Mouse (Mus musculus): ENCODE results near the gene Ccnb2. TPM values are rescaled to one million over a fixed set of nuclear protein-coding genes. Genes with fewer than 3 reads are reported as not detected.

Ccnb2 gene
- polyA plus RNA-seq, 1 experiment from 2014 or later: 234 TPM

- H3K36me3 ChIP-seq (replicated peaks): peaks cover 15% of the 10 kb centered on the region
- no peaks in the 10 kb centered on the region for H3K9me3 ChIP-seq
- no peak overlapping the region for H3K27ac ChIP-seq
- no peak overlapping the region for H3K4me3 ChIP-seq
- peaks cover 4% of the 10 kb centered on the region for H3K4me1 ChIP-seq
- H3K27me3 ChIP-seq (ENCODE audit: poor library complexity, severe bottlenecking): no peaks in the 10 kb centered on the region
- WGBS: 94% methylated on average over 2 of the region's 2 CpGs
- DNase-seq (ENCODE audit: extremely low spot score, low spot score): no peak
Observed at GRCm38 (mm10) chr9:70396083-70396482, 25.3 kb downstream of the Ccnb2 start.

- 83% methylated on average over 12 of the region's 12 CpGs for WGBS
- H3K27me3 ChIP-seq (ENCODE audit: poor library complexity, severe bottlenecking): no peaks in the 10 kb centered on the region
- no peak overlapping the region for H3K27ac ChIP-seq
- DNase-seq (ENCODE audit: extremely low spot score, low spot score): no peak
- H3K4me1 ChIP-seq: peaks cover 4% of the 10 kb centered on the region
- H3K4me3 ChIP-seq: no peak overlapping the region
- H3K9me3 ChIP-seq: no peaks in the 10 kb centered on the region
- H3K36me3 ChIP-seq (replicated peaks): peaks cover 15% of the 10 kb centered on the region
Observed at GRCm38 (mm10) chr9:70395617-70396016, 25.7 kb downstream of the Ccnb2 start.

GRCm38 (mm10) chr9:70392563-70392907 is 28.8 kb downstream of the Ccnb2 start:
- WGBS: 37% methylated on average over 6 of the region's 6 CpGs
- H3K9me3 ChIP-seq: no peaks in the 10 kb centered on the region
- H3K27ac ChIP-seq: no peak overlapping the region
- H3K36me3 ChIP-seq (replicated peaks): peaks cover 8% of the 10 kb centered on the region
- H3K4me1 ChIP-seq: peaks cover 4% of the 10 kb centered on the region
- peak; percentile 20 for DNase-seq (ENCODE audit: extremely low spot score, low spot score)
- no peaks in the 10 kb centered on the region for H3K27me3 ChIP-seq (ENCODE audit: poor library complexity, severe bottlenecking)
- H3K4me3 ChIP-seq: no peak overlapping the region

DNA sequence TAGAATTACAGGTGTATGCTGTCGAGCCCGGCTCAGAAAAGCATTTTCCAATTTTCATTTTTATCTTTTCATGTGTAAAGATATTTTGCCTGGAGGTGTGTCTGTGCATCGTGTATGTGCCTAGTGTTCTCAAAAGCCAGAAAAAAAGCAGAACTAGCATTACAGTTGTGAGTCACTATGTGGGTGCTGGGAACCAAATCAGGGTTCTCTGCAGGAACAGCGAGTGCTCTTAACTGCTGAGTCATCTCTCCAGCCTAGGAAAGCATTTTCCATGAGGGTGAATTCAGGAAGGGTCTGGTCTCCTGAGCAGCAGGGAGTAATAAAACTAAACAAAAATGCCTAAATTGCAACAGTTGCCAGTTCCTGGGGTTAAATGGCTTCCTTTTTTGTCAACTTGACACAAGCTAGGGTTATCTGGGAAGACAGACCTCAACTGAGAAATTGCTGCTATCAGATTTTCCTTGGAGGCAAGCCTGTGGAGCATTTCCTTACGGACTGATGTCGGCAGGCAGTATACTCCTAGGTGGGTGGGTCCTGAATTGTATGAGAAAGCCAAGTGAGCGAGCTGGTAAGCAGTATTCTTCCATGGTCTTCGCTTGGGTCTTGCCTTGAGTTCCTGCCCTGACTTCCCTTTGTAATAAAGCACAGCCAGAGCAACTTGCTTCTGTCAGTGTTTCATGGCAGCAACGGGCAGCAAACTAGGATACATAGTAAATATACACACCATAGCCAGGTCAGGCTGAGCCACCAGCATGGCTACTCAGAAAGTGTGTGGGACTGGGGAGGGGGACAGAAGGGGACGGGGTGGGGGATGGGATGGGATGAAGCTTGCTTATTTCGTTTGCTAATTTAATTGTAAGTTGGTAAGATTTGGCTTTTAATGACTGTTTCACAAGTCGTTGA is 29.4 kb downstream of the Ccnb2 start:
- peaks cover 4% of the 10 kb centered on the region for H3K4me1 ChIP-seq
- H3K36me3 ChIP-seq (replicated peaks): peaks cover 8% of the 10 kb centered on the region
- no peak overlapping the region for H3K4me3 ChIP-seq
- DNase-seq (ENCODE audit: extremely low spot score, low spot score): no peak
- H3K27me3 ChIP-seq (ENCODE audit: poor library complexity, severe bottlenecking): no peaks in the 10 kb centered on the region
- H3K27ac ChIP-seq: no peak overlapping the region
- no peaks in the 10 kb centered on the region for H3K9me3 ChIP-seq
- WGBS: 83% methylated on average over 12 of the region's 12 CpGs

- WGBS: 95% methylated on average over 5 of the region's 5 CpGs
- no peaks in the 10 kb centered on the region for H3K27me3 ChIP-seq (ENCODE audit: poor library complexity, severe bottlenecking)
Observed at GRCm38 (mm10) chr9:70391042-70391441, 30.3 kb downstream of the Ccnb2 start.

GRCm38 (mm10) chr9:70389548-70389947 is 31.8 kb downstream of the Ccnb2 start:
- Histone ChIP-seq H3K4me3 (no peak overlapping the region), H3K9me3 (no peaks in the 10 kb centered on the region), H3K27ac (no peak overlapping the region), H3K36me3 (replicated peaks) (peaks cover 4% of the 10 kb centered on the region; the same call in 1 of the 2 replicates), H3K4me1 (peaks cover 4% of the 10 kb centered on the region), H3K27me3 (ENCODE audit: poor library complexity, severe bottlenecking) (no peaks in the 10 kb centered on the region)
- DNase-seq (ENCODE audit: extremely low spot score, low spot score): no peak
- WGBS: 98% methylated on average over 3 of the region's 3 CpGs

More at GRCm38 (mm10) chr9:70391042-70391441, 30.3 kb downstream of the Ccnb2 start:
- Histone ChIP-seq H3K36me3 (replicated peaks) (peaks cover 5% of the 10 kb centered on the region), H3K27ac (no peak overlapping the region), H3K4me3 (no peak overlapping the region), H3K4me1 (peaks cover 4% of the 10 kb centered on the region), H3K9me3 (no peaks in the 10 kb centered on the region)
- no peak for DNase-seq (ENCODE audit: extremely low spot score, low spot score)

DNA sequence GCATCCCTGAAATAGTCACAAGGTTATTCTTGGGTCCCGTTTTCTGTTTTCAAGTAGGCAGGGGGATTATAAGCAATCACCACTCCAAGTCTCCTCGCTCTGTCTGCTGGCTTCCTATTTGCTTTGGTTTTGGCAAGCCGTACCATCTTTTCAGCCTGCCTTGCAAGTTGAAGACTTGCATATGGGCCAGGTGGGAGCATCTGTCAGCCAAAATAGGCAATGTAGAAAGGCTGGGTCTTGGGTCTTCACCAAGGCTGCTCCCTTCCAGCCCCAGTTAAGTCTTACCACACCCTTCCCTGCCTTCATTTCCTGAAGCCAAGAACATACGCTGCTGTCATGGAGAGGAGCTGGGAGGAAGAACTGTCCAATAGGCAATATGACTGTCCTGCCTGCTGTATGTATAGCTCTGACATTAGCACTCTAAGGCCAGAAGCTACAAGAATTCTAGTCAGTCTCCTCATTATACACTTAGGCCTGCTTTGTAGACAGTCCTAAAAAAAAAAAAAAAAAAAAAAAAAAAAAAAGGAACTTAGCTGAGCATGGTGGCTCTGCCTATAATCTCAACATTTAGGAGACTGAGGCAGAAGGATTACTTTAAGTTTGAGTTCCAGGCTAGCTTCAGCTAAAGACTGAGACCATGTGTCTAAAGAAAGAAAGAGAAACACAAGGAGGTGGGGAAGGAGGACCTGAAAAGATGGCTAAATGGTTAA is 33.8 kb downstream of the Ccnb2 start:
- H3K27ac ChIP-seq: no peak overlapping the region

DNA sequence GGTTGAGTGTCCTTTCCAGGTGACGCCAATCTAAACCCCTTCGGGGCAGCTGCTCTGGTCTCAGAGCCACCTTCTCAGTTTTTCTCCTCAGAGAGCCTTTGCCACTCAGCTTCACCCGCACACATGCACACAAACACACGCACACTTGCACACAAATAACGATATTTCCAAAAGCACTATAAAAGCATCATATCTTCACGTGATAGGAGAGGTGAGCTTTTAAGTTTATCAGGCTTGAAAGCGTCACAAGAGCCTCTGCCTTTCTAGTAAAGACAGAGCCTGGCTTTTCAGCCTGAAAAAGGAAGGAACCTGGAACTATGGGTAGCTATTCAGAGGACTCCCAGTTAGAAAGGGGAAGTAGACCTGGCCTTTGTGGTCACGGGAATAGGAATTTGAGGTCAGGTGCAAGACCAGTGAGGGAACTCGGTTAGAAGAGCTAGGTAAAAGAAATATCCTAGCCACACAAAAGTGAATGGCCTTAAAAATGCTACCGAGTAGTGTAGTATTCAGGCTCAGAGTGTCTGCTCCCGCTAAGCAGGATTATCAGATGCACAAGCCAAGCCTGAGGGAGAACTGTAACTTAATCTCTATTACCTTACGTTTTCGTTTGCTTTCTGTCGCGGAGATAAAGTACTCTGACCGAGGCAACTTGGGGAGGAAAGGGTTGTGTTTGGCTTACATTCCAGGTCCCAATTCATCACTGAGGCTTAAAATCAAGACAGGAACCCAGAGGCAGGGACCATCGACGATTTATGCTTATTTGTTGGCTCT is 36.2 kb downstream of the Ccnb2 start:
- WGBS: 87% methylated on average over 18 of the region's 18 CpGs
- H3K27ac ChIP-seq: no peak overlapping the region
- no peaks in the 10 kb centered on the region for H3K4me1 ChIP-seq
- no peaks in the 10 kb centered on the region for H3K9me3 ChIP-seq
- H3K4me3 ChIP-seq: no peak overlapping the region
- no peaks in the 10 kb centered on the region for H3K27me3 ChIP-seq (ENCODE audit: poor library complexity, severe bottlenecking)
- DNase-seq (ENCODE audit: extremely low spot score, low spot score): no peak
- H3K36me3 ChIP-seq (replicated peaks): peaks cover 11% of the 10 kb centered on the region

More for the DNA sequence above, 33.8 kb downstream of the Ccnb2 start:
- peaks cover 11% of the 10 kb centered on the region for H3K36me3 ChIP-seq (replicated peaks)
- 90% methylated on average over 4 of the region's 4 CpGs for WGBS
- no peak overlapping the region for H3K4me3 ChIP-seq
- no peaks in the 10 kb centered on the region for H3K27me3 ChIP-seq (ENCODE audit: poor library complexity, severe bottlenecking)
- no peaks in the 10 kb centered on the region for H3K9me3 ChIP-seq
- no peak for DNase-seq (ENCODE audit: extremely low spot score, low spot score)
- peaks cover 4% of the 10 kb centered on the region for H3K4me1 ChIP-seq

GRCm38 (mm10) chr9:70384494-70384893 is 36.9 kb downstream of the Ccnb2 start:
- H3K36me3 ChIP-seq (replicated peaks): peaks cover 11% of the 10 kb centered on the region
- WGBS: 96% methylated on average over 4 of the region's 4 CpGs
- H3K9me3 ChIP-seq: no peaks in the 10 kb centered on the region
- no peaks in the 10 kb centered on the region for H3K4me1 ChIP-seq
- no peak for DNase-seq (ENCODE audit: extremely low spot score, low spot score)
- no peak overlapping the region for H3K27ac ChIP-seq
- H3K27me3 ChIP-seq (ENCODE audit: poor library complexity, severe bottlenecking): no peaks in the 10 kb centered on the region
- no peak overlapping the region for H3K4me3 ChIP-seq

DNA sequence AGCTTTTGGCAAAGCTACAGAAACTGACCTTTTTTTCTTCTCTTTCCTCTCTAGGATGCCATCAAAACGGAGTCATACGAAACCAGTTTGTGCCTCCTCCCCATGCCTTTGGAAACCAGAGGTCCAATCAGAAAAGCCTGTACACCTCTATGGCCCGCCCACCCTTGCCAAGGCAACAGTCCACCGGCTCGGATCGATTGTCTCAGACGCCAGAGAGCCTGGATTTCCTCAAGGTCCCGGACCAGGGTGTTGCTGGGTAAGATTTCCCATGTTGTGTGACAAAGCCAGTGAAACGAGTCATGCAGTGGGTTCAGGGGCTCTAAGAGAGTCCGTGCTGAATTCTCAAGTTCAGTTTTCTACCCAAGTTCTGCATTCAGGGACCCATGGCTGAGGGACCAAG is 37.6 kb downstream of the Ccnb2 start:
- Histone ChIP-seq H3K4me1 (no peaks in the 10 kb centered on the region), H3K9me3 (no peaks in the 10 kb centered on the region), H3K27ac (no peak overlapping the region), H3K36me3 (replicated peaks) (peaks cover 15% of the 10 kb centered on the region), H3K27me3 (ENCODE audit: poor library complexity, severe bottlenecking) (no peaks in the 10 kb centered on the region), H3K4me3 (no peak overlapping the region)
- WGBS: 79% methylated on average over 10 of the region's 10 CpGs
- DNase-seq (ENCODE audit: extremely low spot score, low spot score): no peak

DNA sequence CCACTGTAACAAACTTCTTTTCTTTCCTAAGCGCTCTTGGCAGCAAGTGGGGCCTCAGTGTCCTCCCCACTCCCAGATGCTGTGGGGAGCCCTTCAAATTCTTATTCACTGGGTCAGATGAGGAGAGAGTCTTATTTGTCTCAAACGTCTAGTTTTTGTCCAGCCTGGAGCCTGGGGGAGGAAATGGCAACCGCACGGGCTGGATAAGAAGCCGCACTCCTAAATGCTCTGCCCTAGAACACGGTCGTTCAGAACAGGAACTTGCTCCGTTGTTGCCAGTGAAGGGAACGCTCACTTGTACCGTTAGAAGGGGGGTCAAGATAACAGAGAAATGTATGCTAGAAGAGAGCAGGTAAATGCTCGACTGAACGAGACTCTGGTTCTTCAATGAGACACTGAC is 39.3 kb downstream of the Ccnb2 start:
- DNase-seq (ENCODE audit: extremely low spot score, low spot score): no peak
- no peaks in the 10 kb centered on the region for H3K9me3 ChIP-seq
- 89% methylated on average over 12 of the region's 12 CpGs for WGBS
- H3K4me1 ChIP-seq: no peaks in the 10 kb centered on the region
- H3K27me3 ChIP-seq (ENCODE audit: poor library complexity, severe bottlenecking): no peaks in the 10 kb centered on the region
- H3K4me3 ChIP-seq: no peak overlapping the region
- peaks cover 32% of the 10 kb centered on the region for H3K36me3 ChIP-seq (replicated peaks)
- H3K27ac ChIP-seq: no peak overlapping the region

DNA sequence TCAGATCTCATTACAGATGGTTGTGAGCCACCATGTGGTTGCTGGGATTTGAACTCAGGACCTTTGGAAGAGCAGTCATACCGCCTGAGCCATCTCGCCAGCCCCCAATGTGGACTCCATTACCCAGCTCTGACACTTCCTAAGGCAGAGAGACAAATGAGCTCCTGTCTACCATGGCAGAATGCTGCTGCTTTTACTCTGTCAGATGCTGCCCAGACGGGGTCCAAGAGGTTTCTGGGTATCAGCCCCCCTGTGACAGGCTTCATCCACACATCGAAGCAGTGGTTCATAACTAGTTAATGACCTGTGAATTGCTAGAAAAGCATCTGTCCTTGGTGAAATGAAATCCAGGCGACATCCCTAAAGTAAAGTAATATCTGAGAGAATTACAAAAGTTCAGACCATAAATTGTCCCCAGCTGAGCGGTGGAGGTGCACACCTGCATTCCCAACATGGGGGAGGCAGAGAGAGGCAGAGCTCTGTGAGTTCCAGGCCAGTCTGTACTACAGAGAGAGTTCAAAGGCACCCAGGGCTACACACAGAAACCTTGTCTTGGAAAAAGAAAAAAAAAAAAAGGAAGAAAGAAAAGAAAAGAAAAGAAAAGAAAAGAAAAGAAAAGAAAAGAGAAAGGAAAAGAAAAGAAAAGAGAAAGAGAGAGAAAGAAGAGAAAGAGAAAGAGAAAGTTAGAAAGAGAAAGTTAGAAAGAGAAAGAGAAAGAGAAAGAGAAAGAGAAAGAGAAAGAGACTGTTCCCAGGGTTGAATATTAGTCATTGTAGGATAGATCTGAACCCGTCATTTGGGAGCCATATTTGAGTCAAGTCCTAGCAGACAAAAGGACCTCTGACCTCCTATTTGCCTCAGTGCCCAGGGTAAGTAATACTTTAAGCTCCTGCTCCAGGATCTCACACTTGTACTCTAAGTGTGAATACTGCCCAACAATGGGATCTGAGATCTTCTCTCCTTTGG is 41.6 kb downstream of the Ccnb2 start:
- no peaks in the 10 kb centered on the region for H3K9me3 ChIP-seq
- no peak overlapping the region for H3K4me3 ChIP-seq
- no peak overlapping the region for H3K27ac ChIP-seq
- DNase-seq (ENCODE audit: extremely low spot score, low spot score): no peak
- H3K4me1 ChIP-seq: no peaks in the 10 kb centered on the region
- WGBS: 88% methylated on average over 7 of the region's 7 CpGs
- no peaks in the 10 kb centered on the region for H3K27me3 ChIP-seq (ENCODE audit: poor library complexity, severe bottlenecking)
- H3K36me3 ChIP-seq (replicated peaks): peaks cover 34% of the 10 kb centered on the region

Measured in forebrain, embryonic 10.5 days (tissue).